Mouse (Mus musculus) intestine, embryonic 16.5 days (tissue): ENCODE measurements at regions not wholly inside any gene's neighbourhood (a gene's known extent, or its start where the extent isn't known, plus 50 kb on each side); places are given as distances from the start of the nearest gene placed in this dataset.

Experiments used
- ATAC-seq: fragments of 200-750 bp; cut with Nextera tagmentation; 2 replicates; pipeline ENCODE4 v1.8.0; 2017; ENCODE audit warnings: moderate TSS enrichment, moderate library complexity
- H3K27ac ChIP-seq: fragments of 300-500 bp; sonication (generic); 2 replicates; pipeline ENCODE4 v1.5.1; 2014; ENCODE audit warnings: mild to moderate bottlenecking, low read length
- H3K27me3 ChIP-seq: fragments of 300-500 bp; sonication (generic); replicated peaks from 2 replicates; pipeline ENCODE4 v1.6.1; 2014; ENCODE audit warnings: low read length, control low read depth, mixed read lengths; ENCODE audit not compliant: control insufficient read depth, insufficient read depth
- H3K36me3 ChIP-seq: fragments of 300-500 bp; sonication (generic); 2 replicates; pipeline ENCODE4 v1.6.1; 2014; ENCODE audit warnings: low read length, control low read depth; ENCODE audit not compliant: control insufficient read depth, insufficient read depth
- H3K4me1 ChIP-seq: fragments of 300-500 bp; sonication (generic); 2 replicates; pipeline ENCODE4 v1.6.1; 2014; ENCODE audit warnings: low read length, control low read depth, mixed read lengths; ENCODE audit not compliant: control insufficient read depth, insufficient read depth
- H3K4me2 ChIP-seq: fragments of 300-500 bp; sonication (generic); 2 replicates; pipeline ENCODE4 v1.6.1; 2014; ENCODE audit warnings: low read depth, low read length, control low read depth
- H3K4me3 ChIP-seq: fragments of 300-500 bp; sonication (generic); 2 replicates; pipeline ENCODE4 v1.5.1; 2014; ENCODE audit warnings: mild to moderate bottlenecking, low read length
- H3K9ac ChIP-seq: fragments of 300-500 bp; sonication (generic); 2 replicates; pipeline ENCODE4 v1.6.1; 2014; ENCODE audit warnings: low read depth, low read length
- H3K9me3 ChIP-seq: fragments of 300-500 bp; sonication (generic); 2 replicates; pipeline ENCODE4 v1.6.1; 2016; ENCODE audit warnings: low read length, control low read depth; ENCODE audit not compliant: control insufficient read depth
- WGBS: fragments of 180-500 bp; shearing (Covaris S2); extraction: QIAGEN DNeasy Blood & Tissue Kit; methylation state at CpG from one replicate; pipeline ENCODE4 v1.1.7; 2014; 5-methylcytosine and 5-hydroxymethylcytosine counted together

GRCm38 (mm10) chr15:62202781-62203375 lies 1280.1 kb upstream of the A1bg start:
- H3K4me3 ChIP-seq, result no peak overlapping the region
- peaks cover 6% of the 10 kb centered on the region; the same call in 1 of the 2 replicates for H3K4me1 ChIP-seq
- 77% methylated on average over 10 of the region's 10 CpGs for WGBS
- H3K36me3 ChIP-seq, result no peaks in the 10 kb centered on the region
- H3K27me3 ChIP-seq, result no peaks in the 10 kb centered on the region
- no peak overlapping the region for H3K4me2 ChIP-seq
- 0 out of 2 replicates have a peak, but pooled peaks cover 4% of the 10 kb centered on the region for H3K9me3 ChIP-seq
- no peak for ATAC-seq
- no peak overlapping the region for H3K27ac ChIP-seq
- H3K9ac ChIP-seq, result no peak overlapping the region

- H3K27ac ChIP-seq, result no peak overlapping the region
- no peaks in the 10 kb centered on the region for H3K4me1 ChIP-seq
- H3K9ac ChIP-seq, result no peak overlapping the region
- no peak overlapping the region for H3K4me3 ChIP-seq
- 95% methylated on average over 6 of the region's 6 CpGs for WGBS
- H3K4me2 ChIP-seq, result no peak overlapping the region
- 0 out of 2 replicates have a peak, but pooled peaks cover 4% of the 10 kb centered on the region for H3K9me3 ChIP-seq
- no peak for ATAC-seq
- no peaks in the 10 kb centered on the region for H3K36me3 ChIP-seq
- H3K27me3 ChIP-seq, result no peaks in the 10 kb centered on the region
Observed at GRCm38 (mm10) chr15:62198721-62199120, 1275.9 kb upstream of the A1bg start.

- H3K4me3 ChIP-seq, result no peak overlapping the region
- no peak overlapping the region for H3K27ac ChIP-seq
- no peaks in the 10 kb centered on the region for H3K36me3 ChIP-seq
- no peaks in the 10 kb centered on the region for H3K27me3 ChIP-seq
- 90% methylated on average over 4 of the region's 4 CpGs for WGBS
- no peaks in the 10 kb centered on the region for H3K4me1 ChIP-seq
- no peak for ATAC-seq
- no peak overlapping the region for H3K4me2 ChIP-seq
- no peak overlapping the region for H3K9ac ChIP-seq
- 0 out of 2 replicates have a peak, but pooled peaks cover 4% of the 10 kb centered on the region for H3K9me3 ChIP-seq
Observed at GRCm38 (mm10) chr15:62198194-62198593, 1275.4 kb upstream of the A1bg start.

GRCm38 (mm10) chr15:62195440-62195839 lies 1272.6 kb upstream of the A1bg start:
- Histone ChIP-seq H3K9me3 (no peaks in the 10 kb centered on the region), H3K27me3 (no peaks in the 10 kb centered on the region), H3K27ac (no peak overlapping the region), H3K4me2 (no peak overlapping the region), H3K36me3 (no peaks in the 10 kb centered on the region), H3K4me1 (no peaks in the 10 kb centered on the region), H3K9ac (no peak overlapping the region), H3K4me3 (no peak overlapping the region)
- WGBS, result 78% methylated on average over 5 of the region's 5 CpGs
- ATAC-seq, result no peak

GRCm38 (mm10) chr15:62192706-62193105 lies 1269.9 kb upstream of the A1bg start:
- WGBS, result 60% methylated on average over 1 of the region's 1 CpGs
- Histone ChIP-seq H3K4me3 (no peak overlapping the region), H3K27ac (no peak overlapping the region), H3K9ac (no peak overlapping the region), H3K27me3 (no peaks in the 10 kb centered on the region), H3K4me2 (no peak overlapping the region), H3K36me3 (no peaks in the 10 kb centered on the region), H3K9me3 (no peaks in the 10 kb centered on the region), H3K4me1 (no peaks in the 10 kb centered on the region)
- ATAC-seq, result no peak

- no peaks in the 10 kb centered on the region for H3K4me1 ChIP-seq
- H3K9ac ChIP-seq, result no peak overlapping the region
- H3K9me3 ChIP-seq, result no peaks in the 10 kb centered on the region
- H3K4me3 ChIP-seq, result no peak overlapping the region
- WGBS, result 94% methylated on average over 1 of the region's 1 CpGs
- no peaks in the 10 kb centered on the region for H3K27me3 ChIP-seq
- ATAC-seq, result no peak
- no peak overlapping the region for H3K27ac ChIP-seq
- no peaks in the 10 kb centered on the region for H3K36me3 ChIP-seq
- no peak overlapping the region for H3K4me2 ChIP-seq
Observed at GRCm38 (mm10) chr15:62191641-62192040, 1268.8 kb upstream of the A1bg start.

GRCm38 (mm10) chr15:62190977-62191614 lies 1268.3 kb upstream of the A1bg start:
- no peaks in the 10 kb centered on the region for H3K36me3 ChIP-seq
- H3K9ac ChIP-seq, result no peak overlapping the region
- no peak overlapping the region for H3K4me3 ChIP-seq
- H3K27me3 ChIP-seq, result no peaks in the 10 kb centered on the region
- H3K4me2 ChIP-seq, result no peak overlapping the region
- 94% methylated on average over 5 of the region's 5 CpGs for WGBS
- H3K9me3 ChIP-seq, result no peaks in the 10 kb centered on the region
- H3K27ac ChIP-seq, result no peak overlapping the region
- H3K4me1 ChIP-seq, result no peaks in the 10 kb centered on the region
- no peak for ATAC-seq

- no peaks in the 10 kb centered on the region for H3K36me3 ChIP-seq
- H3K27me3 ChIP-seq, result no peaks in the 10 kb centered on the region
- H3K9me3 ChIP-seq, result no peaks in the 10 kb centered on the region
- ATAC-seq, result no peak
- no peaks in the 10 kb centered on the region for H3K4me1 ChIP-seq
- H3K4me3 ChIP-seq, result no peak overlapping the region
- no peak overlapping the region for H3K4me2 ChIP-seq
- H3K27ac ChIP-seq, result no peak overlapping the region
- no peak overlapping the region for H3K9ac ChIP-seq
- WGBS, result 85% methylated on average over 5 of the region's 5 CpGs
Observed at GRCm38 (mm10) chr15:62190224-62190910, 1267.6 kb upstream of the A1bg start.

- 88% methylated on average over 14 of the region's 14 CpGs for whole genome bisulfite sequencing
- no peak overlapping the region for H3K27ac ChIP-seq
Observed at GRCm38 (mm10) chr15:62189565-62190181, 1266.9 kb upstream of the A1bg start.

More at GRCm38 (mm10) chr15:62189565-62190181, 1266.9 kb upstream of the A1bg start:
- H3K4me2 ChIP-seq, result no peak overlapping the region
- ATAC-seq, result no peak
- no peaks in the 10 kb centered on the region for H3K36me3 ChIP-seq
- H3K9me3 ChIP-seq, result no peaks in the 10 kb centered on the region
- H3K4me3 ChIP-seq, result no peak overlapping the region
- no peak overlapping the region for H3K9ac ChIP-seq
- no peaks in the 10 kb centered on the region for H3K27me3 ChIP-seq
- H3K4me1 ChIP-seq, result no peaks in the 10 kb centered on the region
